ENCODE assay signal across 12 mouse cellular contexts in the genomic region with DNA sequence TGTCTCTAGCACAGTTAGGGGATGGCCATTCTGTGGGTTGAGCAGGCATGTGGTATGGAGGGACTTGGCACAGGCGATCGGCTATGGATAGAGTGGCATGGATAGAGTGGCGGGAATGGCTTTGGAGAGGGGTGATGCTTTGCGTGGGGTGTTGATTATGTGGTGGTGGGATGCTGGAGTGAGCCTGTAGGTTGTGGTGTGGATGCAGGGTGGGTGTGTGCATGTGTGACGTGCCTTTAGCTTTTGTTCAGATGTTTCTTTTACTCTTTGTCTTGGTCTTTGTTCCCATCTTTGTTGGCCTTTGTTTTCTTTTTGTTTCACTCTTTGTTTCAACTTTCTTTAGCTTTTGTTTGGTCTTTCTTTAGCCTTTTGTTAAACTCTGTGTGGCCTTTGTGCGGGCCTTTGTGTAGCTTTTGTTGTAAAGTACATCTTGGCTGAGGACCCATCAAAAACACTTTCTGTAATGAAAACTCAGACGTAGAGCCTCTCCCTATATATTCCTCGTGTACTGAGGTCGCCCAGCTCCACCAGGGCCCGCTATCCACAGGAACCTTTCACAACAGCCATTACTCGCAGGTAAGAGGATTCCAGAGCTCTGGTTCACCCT. TPM values are rescaled to one million over a fixed set of nuclear protein-coding genes. Genes with fewer than 3 reads are reported as not detected.
DNase-seq lines count a peak whose midpoint lies in the region.
"Had no signal": no experiment of that assay in that cellular context is flagged by ENCODE, and none has a peak within 500 bp of the region (broad histone marks: within the 10 kb centered on the region; RNA-seq: fewer than 3 reads in every experiment).

Gene Mobp, plus strand, starts transcription at position 486 of the 607 bp plus-strand sequence.

- DNase-seq in layer of hippocampus, adult 11-12 months (ENCODE audit: low spot score): peak; percentile 52
- no peak for DNase-seq in layer of hippocampus, adult 9-10 months (ENCODE audit: low spot score)
- DNase-seq in ZHBTc4 (ENCODE audit: low read depth, low spot score): peak; percentile 94
- DNase-seq in layer of hippocampus, adult 8-10 months (ENCODE audit: low spot score in 2 of 2): peak in 1 of 2 experiments; percentile 20
- DNase-seq in left cerebral cortex, postnatal 14 days (ENCODE audit: low spot score in 2 of 2): no peak
- no peak for DNase-seq in lung, adult 18-20 months
- no peak for DNase-seq in spleen, postnatal 4 days (ENCODE audit: low spot score in 2 of 2)
- DNase-seq: cerebellum, postnatal 10 days; heart, postnatal 14 days; kidney, postnatal 10 days; lung, postnatal 14 days had no signal

- intact Hi-C loops in left cerebral cortex, postnatal 14 days (cut with DNase I): no loop called here

RNA-seq across cellular contexts. Expression of gene Mobp, which starts in this region (rescaled TPM):
- 100 to 1,000 TPM; 395 to 477 (median 422) TPM for total RNA-seq in layer of hippocampus, adult 8-10 months (2022)
- 100 to 1,000 TPM; 128 to 224 TPM for total RNA-seq in left cerebral cortex, postnatal 14 days (2021)
- total RNA-seq: CH12.LX; heart, postnatal 14 days had no signal

Comparison
In these comparisons a context has a peak if more than half of its experiments do, and no peak if none do; other contexts are left out.
1. DNase-seq: peak in layer of hippocampus, adult 11-12 months (single experiment) and ZHBTc4 (single experiment); none in layer of hippocampus, adult 9-10 months (single experiment), left cerebral cortex, postnatal 14 days (0 of 2), lung, adult 18-20 months (0 of 2) and spleen, postnatal 4 days (0 of 2).